Mouse (Mus musculus): ENCODE measurements around the gene Ndufaf2. TPM values are rescaled to one million over a fixed set of nuclear protein-coding genes. Genes with fewer than 3 reads are reported as not detected.
A peak's percentile ranks its signal among the peaks of the same experiment; 100 is the strongest.

Ndufaf2 gene
- polyA plus RNA-seq, 1 experiment = 49.3 TPM

GRCm38 (mm10) chr13:108163912-108164311, 5.5 kb upstream of the Ndufaf2 start:
- H3K4me3 ChIP-seq (ENCODE audit: control insufficient read depth, low read depth, low read length) = no peak overlapping the region
- peaks cover 1% of the 10 kb centered on the region; the same call in 1 of the 2 replicates for H3K36me3 ChIP-seq (ENCODE audit: control insufficient read depth, insufficient read depth, low read length)
- no peak overlapping the region for H3K27ac ChIP-seq (ENCODE audit: control insufficient read depth, insufficient read depth, low read depth, low read length)
- no peaks in the 10 kb centered on the region for H3K4me1 ChIP-seq (ENCODE audit: control insufficient read depth, insufficient read depth, low read length)
- TF ChIP-seq CTCF (IDR thresholded peaks at IDR 0.05; ENCODE audit: control insufficient read depth, insufficient read depth, insufficient replicate concordance, low read depth, low read length) = no peak
- TF ChIP-seq POLR2A (IDR thresholded peaks at IDR 0.05; ENCODE audit: control insufficient read depth, low read depth, low read length) = no peak
- H3K27me3 ChIP-seq (ENCODE audit: control insufficient read depth, insufficient read depth, low read length) = no peaks in the 10 kb centered on the region

- TF ChIP-seq CTCF (IDR thresholded peaks at IDR 0.05; ENCODE audit: control insufficient read depth, insufficient read depth, insufficient replicate concordance, low read depth, low read length) (no peak), POLR2A (IDR thresholded peaks at IDR 0.05; ENCODE audit: control insufficient read depth, low read depth, low read length) (no peak)
- H3K27ac ChIP-seq (ENCODE audit: control insufficient read depth, insufficient read depth, low read depth, low read length) = no peak overlapping the region
- no peaks in the 10 kb centered on the region for H3K4me1 ChIP-seq (ENCODE audit: control insufficient read depth, insufficient read depth, low read length)
- H3K27me3 ChIP-seq (ENCODE audit: control insufficient read depth, insufficient read depth, low read length) = no peaks in the 10 kb centered on the region
- H3K4me3 ChIP-seq (ENCODE audit: control insufficient read depth, low read depth, low read length) = peak overlapping the region; percentile 45
- peaks cover 1% of the 10 kb centered on the region; the same call in 1 of the 2 replicates for H3K36me3 ChIP-seq (ENCODE audit: control insufficient read depth, insufficient read depth, low read length)
Observed at GRCm38 (mm10) chr13:108159963-108160362, 1.5 kb upstream of the Ndufaf2 start.

GRCm38 (mm10) chr13:108159241-108159575, 785 bp upstream of the Ndufaf2 start:
- no peaks in the 10 kb centered on the region for H3K27me3 ChIP-seq (ENCODE audit: control insufficient read depth, insufficient read depth, low read length)
- H3K36me3 ChIP-seq (ENCODE audit: control insufficient read depth, insufficient read depth, low read length) = peaks cover 1% of the 10 kb centered on the region; the same call in 1 of the 2 replicates
- no peaks in the 10 kb centered on the region for H3K4me1 ChIP-seq (ENCODE audit: control insufficient read depth, insufficient read depth, low read length)
- H3K4me3 ChIP-seq (ENCODE audit: control insufficient read depth, low read depth, low read length) = peak overlapping the region; percentile 97
- H3K27ac ChIP-seq (ENCODE audit: control insufficient read depth, insufficient read depth, low read depth, low read length) = peak overlapping the region; percentile 83; the same call in 1 of the 2 replicates
- TF ChIP-seq POLR2A (IDR thresholded peaks at IDR 0.05; ENCODE audit: control insufficient read depth, low read depth, low read length) (no peak), CTCF (IDR thresholded peaks at IDR 0.05; ENCODE audit: control insufficient read depth, insufficient read depth, insufficient replicate concordance, low read depth, low read length) (no peak)

GRCm38 (mm10) chr13:108157732-108158464, 525 bp downstream of the Ndufaf2 start:
- Histone ChIP-seq H3K27me3 (ENCODE audit: control insufficient read depth, insufficient read depth, low read length) (no peaks in the 10 kb centered on the region), H3K4me1 (ENCODE audit: control insufficient read depth, insufficient read depth, low read length) (no peaks in the 10 kb centered on the region), H3K4me3 (ENCODE audit: control insufficient read depth, low read depth, low read length) (peak overlapping the region; percentile 97), H3K36me3 (ENCODE audit: control insufficient read depth, insufficient read depth, low read length) (peaks cover under 1% of the 10 kb centered on the region; the same call in 1 of the 2 replicates), H3K27ac (ENCODE audit: control insufficient read depth, insufficient read depth, low read depth, low read length) (peak overlapping the region; percentile 61; the same call in 1 of the 2 replicates)
- no peak for TF ChIP-seq POLR2A (IDR thresholded peaks at IDR 0.05; ENCODE audit: control insufficient read depth, low read depth, low read length)
- TF ChIP-seq CTCF (IDR thresholded peaks at IDR 0.05; ENCODE audit: control insufficient read depth, insufficient read depth, insufficient replicate concordance, low read depth, low read length) = no peak

GRCm38 (mm10) chr13:108157156-108157555, 1.3 kb downstream of the Ndufaf2 start:
- TF ChIP-seq POLR2A (IDR thresholded peaks at IDR 0.05; ENCODE audit: control insufficient read depth, low read depth, low read length) = no peak
- no peak for TF ChIP-seq CTCF (IDR thresholded peaks at IDR 0.05; ENCODE audit: control insufficient read depth, insufficient read depth, insufficient replicate concordance, low read depth, low read length)
- Histone ChIP-seq H3K27me3 (ENCODE audit: control insufficient read depth, insufficient read depth, low read length) (no peaks in the 10 kb centered on the region), H3K4me1 (ENCODE audit: control insufficient read depth, insufficient read depth, low read length) (no peaks in the 10 kb centered on the region), H3K4me3 (ENCODE audit: control insufficient read depth, low read depth, low read length) (no peak overlapping the region; the same call in 1 of the 2 replicates), H3K36me3 (ENCODE audit: control insufficient read depth, insufficient read depth, low read length) (no peaks in the 10 kb centered on the region), H3K27ac (ENCODE audit: control insufficient read depth, insufficient read depth, low read depth, low read length) (no peak overlapping the region)

GRCm38 (mm10) chr13:108152650-108153372, 5.6 kb downstream of the Ndufaf2 start:
- Histone ChIP-seq H3K4me1 (ENCODE audit: control insufficient read depth, insufficient read depth, low read length) (no peaks in the 10 kb centered on the region), H3K36me3 (ENCODE audit: control insufficient read depth, insufficient read depth, low read length) (no peaks in the 10 kb centered on the region), H3K4me3 (ENCODE audit: control insufficient read depth, low read depth, low read length) (no peak overlapping the region), H3K27ac (ENCODE audit: control insufficient read depth, insufficient read depth, low read depth, low read length) (no peak overlapping the region), H3K27me3 (ENCODE audit: control insufficient read depth, insufficient read depth, low read length) (no peaks in the 10 kb centered on the region)
- TF ChIP-seq CTCF (IDR thresholded peaks at IDR 0.05; ENCODE audit: control insufficient read depth, insufficient read depth, insufficient replicate concordance, low read depth, low read length) (peak; percentile 19; the same call in 1 of the 2 replicates), POLR2A (IDR thresholded peaks at IDR 0.05; ENCODE audit: control insufficient read depth, low read depth, low read length) (no peak)

- H3K4me1 ChIP-seq (ENCODE audit: control insufficient read depth, insufficient read depth, low read length) = no peaks in the 10 kb centered on the region
- H3K27me3 ChIP-seq (ENCODE audit: control insufficient read depth, insufficient read depth, low read length) = no peaks in the 10 kb centered on the region
- TF ChIP-seq CTCF (IDR thresholded peaks at IDR 0.05; ENCODE audit: control insufficient read depth, insufficient read depth, insufficient replicate concordance, low read depth, low read length) (peak; percentile 26; the same call in 1 of the 2 replicates), POLR2A (IDR thresholded peaks at IDR 0.05; ENCODE audit: control insufficient read depth, low read depth, low read length) (no peak)
- no peaks in the 10 kb centered on the region for H3K36me3 ChIP-seq (ENCODE audit: control insufficient read depth, insufficient read depth, low read length)
- H3K4me3 ChIP-seq (ENCODE audit: control insufficient read depth, low read depth, low read length) = no peak overlapping the region
- no peak overlapping the region for H3K27ac ChIP-seq (ENCODE audit: control insufficient read depth, insufficient read depth, low read depth, low read length)
Observed at GRCm38 (mm10) chr13:108151782-108152181, 6.6 kb downstream of the Ndufaf2 start.

Measured in testis, adult 2 months (tissue).